Mouse (Mus musculus): Measurements from ENCODE around the gene Dhps.

DNA sequence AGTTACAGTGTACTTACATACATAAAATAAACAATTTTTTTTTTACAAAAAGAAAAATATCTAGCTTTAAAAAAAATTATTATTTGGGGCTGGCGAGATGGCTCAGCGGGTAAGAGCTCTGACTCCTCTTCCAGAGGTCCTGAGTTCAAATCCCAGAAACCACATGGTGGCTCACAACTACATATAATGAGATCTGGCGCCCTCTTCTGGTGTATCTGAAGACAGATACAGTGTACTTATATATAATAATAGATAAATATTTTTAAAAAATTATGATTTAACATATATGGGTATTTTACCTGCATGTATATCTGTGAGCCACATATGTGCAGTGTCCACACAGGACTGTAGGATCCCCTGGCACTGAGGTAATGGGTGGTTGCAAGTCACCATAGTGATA lies 14.7 kb downstream of the Dhps start:
- TF ChIP-seq CTCF (IDR thresholded peaks at IDR 0.05; ENCODE audit: borderline replicate concordance, insufficient read depth, low read length) (no peak), POLR2A (IDR thresholded peaks at IDR 0.05; ENCODE audit: low read depth, low read length) (no peak)

All from embryonic fibroblast, embryonic 13.5 days (primary cell).